Mouse (Mus musculus): ENCODE measurements around the gene Nxnl1.

GRCm38 (mm10) chr8:71568387-71568937 lies 2.1 kb upstream of the Nxnl1 start, which contains the start of gene Slc27a1:
- TF ChIP-seq CTCF (IDR thresholded peaks at IDR 0.05; ENCODE audit: low read depth, low read length) = no peak
- no peak for TF ChIP-seq TAL1 (conservative IDR thresholded peaks at IDR 0.05; ENCODE audit: low read depth, low read length)
- TF ChIP-seq GATA1 (IDR thresholded peaks at IDR 0.05; ENCODE audit: borderline replicate concordance, low read length) = no peak
- no peak for TF ChIP-seq GATA2 (IDR thresholded peaks at IDR 0.05; ENCODE audit: borderline replicate concordance, low read depth, low read length)
- no peak for TF ChIP-seq POLR2AphosphoS5 (IDR thresholded peaks at IDR 0.05; ENCODE audit: insufficient replicate concordance, low read depth, low read length)
